Mouse (Mus musculus): Measurements from ENCODE around the gene Olfr741. TPM values are rescaled to one million over a fixed set of nuclear protein-coding genes. Genes with fewer than 3 reads are reported as not detected.

The Olfr741 gene
- not detected for polyA plus RNA-seq (2014; fragmentation: Illumina TruSeq; extraction: RNeasy Lipid Tissue Mini Kit (QIAGEN cat#74804); ENCODE audit: low read depth, low replicate concordance)

GRCm38 (mm10) chr14:50472438-50472837, at the start of gene Olfr741:
Olfr741 (plus strand) TSS chr14:50472738.

DNA sequence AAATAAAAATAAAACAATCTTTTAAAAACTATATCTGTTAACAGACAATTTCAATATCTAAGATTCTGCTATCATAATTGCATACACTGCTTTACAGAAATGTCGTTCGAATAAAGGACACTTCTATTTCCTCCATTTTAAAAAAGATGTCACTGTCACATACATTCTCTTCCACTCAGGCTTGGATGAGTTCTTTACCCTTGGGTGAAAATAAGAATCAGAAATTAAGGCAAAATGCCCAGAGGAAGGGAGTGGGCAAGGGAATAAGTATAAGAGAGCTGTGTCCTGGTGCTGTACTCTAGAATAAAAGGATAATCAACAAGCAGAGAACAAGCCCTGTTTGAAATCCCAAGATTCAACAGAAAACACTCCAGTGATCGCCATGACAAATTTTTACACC, 27.3 kb upstream of the Olfr741 start, which contains the start of gene Olfr740:
Gene Olfr740 (plus strand): TSS at position 301 of the 400 bp plus-strand sequence.

GRCm38 (mm10) chr14:50503300-50503699, 30.8 kb downstream of the Olfr741 start, which contains the start of gene Olfr742:
Olfr742 (plus strand) TSS chr14:50503600.

GRCm38 (mm10) chr14:50521539-50521938, 49.0 kb downstream of the Olfr741 start, which contains the start of gene Olfr743:
Olfr743 (plus strand) TSS chr14:50521839.

Other genes with a start within 250 kb of the Olfr741 start
- gene Olfr731, start 230.9 kb upstream of the Olfr741 start, polyA plus RNA-seq (2014; fragmentation: Illumina TruSeq; extraction: RNeasy Lipid Tissue Mini Kit (QIAGEN cat#74804); ENCODE audit: low read depth, low replicate concordance): 0.41 TPM
- 0.49 TPM for gene Olfr732, start 188.5 kb upstream of the Olfr741 start, polyA plus RNA-seq (2014; fragmentation: Illumina TruSeq; extraction: RNeasy Lipid Tissue Mini Kit (QIAGEN cat#74804); ENCODE audit: low read depth, low replicate concordance)
- 0.56 TPM for gene Olfr733, start 171.2 kb upstream of the Olfr741 start, polyA plus RNA-seq (2014; fragmentation: Illumina TruSeq; extraction: RNeasy Lipid Tissue Mini Kit (QIAGEN cat#74804); ENCODE audit: low read depth, low replicate concordance)
- gene Olfr734, start 146.0 kb upstream of the Olfr741 start, polyA plus RNA-seq (2014; fragmentation: Illumina TruSeq; extraction: RNeasy Lipid Tissue Mini Kit (QIAGEN cat#74804); ENCODE audit: low read depth, low replicate concordance): 0.56 TPM
- 0.63 TPM for gene Olfr735, start 123.9 kb upstream of the Olfr741 start, polyA plus RNA-seq (2014; fragmentation: Illumina TruSeq; extraction: RNeasy Lipid Tissue Mini Kit (QIAGEN cat#74804); ENCODE audit: low read depth, low replicate concordance)
- gene Tlr11, start 114.8 kb upstream of the Olfr741 start, polyA plus RNA-seq (2014; fragmentation: Illumina TruSeq; extraction: RNeasy Lipid Tissue Mini Kit (QIAGEN cat#74804); ENCODE audit: low read depth, low replicate concordance): 0.10 TPM
- 0.10 TPM for gene Olfr736, start 91.6 kb upstream of the Olfr741 start, polyA plus RNA-seq (2014; fragmentation: Illumina TruSeq; extraction: RNeasy Lipid Tissue Mini Kit (QIAGEN cat#74804); ENCODE audit: low read depth, low replicate concordance)
- not detected for gene Olfr738, start 65.2 kb upstream of the Olfr741 start, polyA plus RNA-seq (2014; fragmentation: Illumina TruSeq; extraction: RNeasy Lipid Tissue Mini Kit (QIAGEN cat#74804); ENCODE audit: low read depth, low replicate concordance)
- gene Olfr739, start 54.1 kb upstream of the Olfr741 start, polyA plus RNA-seq (2014; fragmentation: Illumina TruSeq; extraction: RNeasy Lipid Tissue Mini Kit (QIAGEN cat#74804); ENCODE audit: low read depth, low replicate concordance): not detected
- not detected for gene Olfr740, start 27.2 kb upstream of the Olfr741 start, polyA plus RNA-seq (2014; fragmentation: Illumina TruSeq; extraction: RNeasy Lipid Tissue Mini Kit (QIAGEN cat#74804); ENCODE audit: low read depth, low replicate concordance)
- gene Olfr742, start 30.9 kb downstream of the Olfr741 start, polyA plus RNA-seq (2014; fragmentation: Illumina TruSeq; extraction: RNeasy Lipid Tissue Mini Kit (QIAGEN cat#74804); ENCODE audit: low read depth, low replicate concordance): 0.08 TPM
- 0.15 TPM for gene Olfr743, start 49.1 kb downstream of the Olfr741 start, polyA plus RNA-seq (2014; fragmentation: Illumina TruSeq; extraction: RNeasy Lipid Tissue Mini Kit (QIAGEN cat#74804); ENCODE audit: low read depth, low replicate concordance)
- gene Olfr744, start 142.1 kb downstream of the Olfr741 start, polyA plus RNA-seq (2014; fragmentation: Illumina TruSeq; extraction: RNeasy Lipid Tissue Mini Kit (QIAGEN cat#74804); ENCODE audit: low read depth, low replicate concordance): not detected
- gene Olfr745, start 166.7 kb downstream of the Olfr741 start, polyA plus RNA-seq (2014; fragmentation: Illumina TruSeq; extraction: RNeasy Lipid Tissue Mini Kit (QIAGEN cat#74804); ENCODE audit: low read depth, low replicate concordance): not detected
- not detected for gene Olfr746, start 174.3 kb downstream of the Olfr741 start, polyA plus RNA-seq (2014; fragmentation: Illumina TruSeq; extraction: RNeasy Lipid Tissue Mini Kit (QIAGEN cat#74804); ENCODE audit: low read depth, low replicate concordance)
- not detected for gene Olfr747, start 220.5 kb downstream of the Olfr741 start, polyA plus RNA-seq (2014; fragmentation: Illumina TruSeq; extraction: RNeasy Lipid Tissue Mini Kit (QIAGEN cat#74804); ENCODE audit: low read depth, low replicate concordance)
- gene Olfr748, start 234.6 kb downstream of the Olfr741 start, polyA plus RNA-seq (2014; fragmentation: Illumina TruSeq; extraction: RNeasy Lipid Tissue Mini Kit (QIAGEN cat#74804); ENCODE audit: low read depth, low replicate concordance): not detected